Mouse (Mus musculus) kidney, embryonic 15.5 days (tissue): Measurements from ENCODE around the gene Mmp23. TPM values are rescaled to one million over a fixed set of nuclear protein-coding genes. Genes with fewer than 3 reads are reported as not detected.
A peak's percentile ranks its signal among the peaks of the same experiment; 100 is the strongest.
"Not testable (repeated sequence)": the region's sequence is repeated elsewhere in the genome, so short reads cannot be mapped to it uniquely, and the experiment has no call there.

Experiments
- ATAC-seq: fragments of 200-750 bp; cut with Nextera tagmentation; replicated peaks from 2 replicates; pipeline ENCODE4 v1.8.0; 2017; ENCODE audit warnings: moderate TSS enrichment; ENCODE audit not compliant: low FRiP score
- H3K27ac ChIP-seq: fragments of 300-500 bp; sonication (generic); 2 replicates; pipeline ENCODE4 v1.5.1; 2015; ENCODE audit warnings: mild to moderate bottlenecking, inconsistent platforms
- H3K27me3 ChIP-seq: fragments of 300-500 bp; sonication (generic); 2 replicates; pipeline ENCODE4 v1.6.1; 2015; ENCODE audit warnings: inconsistent platforms
- H3K36me3 ChIP-seq: fragments of 300-500 bp; sonication (generic); 2 replicates; pipeline ENCODE4 v1.6.1; 2015; ENCODE audit warnings: inconsistent platforms
- H3K4me1 ChIP-seq: fragments of 300-500 bp; sonication (generic); 2 replicates; pipeline ENCODE4 v1.6.1; 2015; ENCODE audit warnings: inconsistent platforms
- H3K4me2 ChIP-seq: fragments of 300-500 bp; sonication (generic); 2 replicates; pipeline ENCODE4 v1.6.1; 2015; ENCODE audit warnings: moderate library complexity, mild to moderate bottlenecking, inconsistent platforms
- H3K4me3 ChIP-seq: fragments of 300-500 bp; sonication (generic); replicated peaks from 2 replicates; pipeline ENCODE4 v1.5.1; 2015; ENCODE audit warnings: mild to moderate bottlenecking, inconsistent platforms
- H3K9ac ChIP-seq: fragments of 300-500 bp; sonication (generic); 2 replicates; pipeline ENCODE4 v1.6.1; 2015; ENCODE audit warnings: mild to moderate bottlenecking, inconsistent platforms
- H3K9me3 ChIP-seq: fragments of 300-500 bp; sonication (generic); replicated peaks from 2 replicates; pipeline ENCODE4 v1.6.1; 2016; ENCODE audit warnings: inconsistent platforms
- WGBS: fragments of 180-500 bp; shearing (Covaris S2); methylation state at CpG from one replicate; pipeline ENCODE4 v1.1.7; 2015; ENCODE audit warnings: mixed read lengths; 5-methylcytosine and 5-hydroxymethylcytosine counted together
- polyA plus RNA-seq: library from polyadenylated mRNA; unstranded; fragments of >200 nt; fragmentation: Nextera tagmentation; extraction: Ambion mirVana; gene quantifications from 2 replicates; pipeline ENCODE4 v1.2.1, GENCODE M21; 2015

Gene Mmp23
- polyA plus RNA-seq, 1 experiment from 2014 or later: 68.7 TPM

DNA sequence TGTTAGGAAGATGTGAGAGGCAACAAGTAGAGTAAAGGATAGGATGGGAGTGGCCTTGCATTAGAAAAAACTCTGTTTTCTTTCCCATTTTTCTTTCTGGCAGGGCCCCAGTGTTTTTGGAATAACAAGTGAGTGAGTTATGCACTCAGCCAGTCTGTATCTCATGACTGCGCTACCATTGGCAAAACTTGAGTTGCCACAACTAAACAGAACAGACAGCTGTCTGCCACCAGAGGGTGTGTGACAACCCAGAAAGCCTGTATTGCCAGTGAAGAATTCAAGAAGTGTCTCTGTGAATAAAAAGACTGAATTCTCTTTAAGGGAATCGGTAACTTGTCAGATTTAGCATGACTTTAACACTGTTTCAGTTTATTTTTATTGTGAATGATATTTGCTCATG lies 22.8 kb upstream of the Mmp23 start:
- Histone ChIP-seq H3K4me1 (no peaks in the 10 kb centered on the region), H3K4me2 (no peak overlapping the region), H3K36me3 (no peaks in the 10 kb centered on the region), H3K4me3 (no peak overlapping the region), H3K9ac (no peak overlapping the region), H3K27me3 (no peaks in the 10 kb centered on the region; the same call in 1 of the 2 replicates), H3K27ac (no peak overlapping the region), H3K9me3 (no peaks in the 10 kb centered on the region)
- ATAC-seq: no peak
- WGBS: 86% methylated on average over 2 of the region's 2 CpGs

DNA sequence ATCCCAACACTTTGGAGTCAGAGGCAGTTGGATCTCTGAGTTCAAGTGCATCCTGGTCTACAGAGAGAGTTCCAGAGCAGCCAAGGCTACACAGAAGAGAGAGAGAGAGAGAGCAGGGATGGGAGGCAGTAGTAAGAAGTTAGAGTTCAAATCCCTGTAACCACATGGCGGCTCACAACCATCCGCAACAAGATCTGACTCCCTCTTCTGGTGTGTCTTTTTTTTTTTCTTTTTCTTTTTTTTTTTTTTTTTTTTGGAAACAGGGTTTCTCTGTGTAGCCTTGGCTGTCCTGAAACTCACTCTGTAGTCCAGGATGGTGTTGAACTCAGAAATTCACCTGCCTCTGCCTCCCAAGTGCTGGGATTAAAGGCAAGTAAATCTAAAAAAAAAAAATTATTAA lies 18.9 kb upstream of the Mmp23 start:
- no peak for ATAC-seq
- no peaks in the 10 kb centered on the region for H3K36me3 ChIP-seq
- H3K27me3 ChIP-seq: no peaks in the 10 kb centered on the region; the same call in 1 of the 2 replicates
- no peak overlapping the region for H3K4me2 ChIP-seq
- H3K9ac ChIP-seq: no peak overlapping the region
- no peak overlapping the region for H3K27ac ChIP-seq
- H3K4me1 ChIP-seq: peaks cover 11% of the 10 kb centered on the region
- no peak overlapping the region for H3K4me3 ChIP-seq
- H3K9me3 ChIP-seq: no peaks in the 10 kb centered on the region
- 64% methylated on average over 2 of the region's 2 CpGs for WGBS

- peaks cover 15% of the 10 kb centered on the region; the same call in 1 of the 2 replicates for H3K36me3 ChIP-seq
- H3K9ac ChIP-seq, ATAC-seq, H3K9me3 ChIP-seq, H3K27me3 ChIP-seq, H3K4me2 ChIP-seq, H3K27ac ChIP-seq: not testable (repeated sequence)
- peak overlapping the region; percentile 94; the same call in 1 of the 2 replicates for H3K4me3 ChIP-seq
- WGBS: 73% methylated on average over 4 of the region's 4 CpGs
- peaks cover 11% of the 10 kb centered on the region for H3K4me1 ChIP-seq
Measured at GRCm38 (mm10) chr4:155670236-155670635, 17.1 kb upstream of the Mmp23 start.

DNA sequence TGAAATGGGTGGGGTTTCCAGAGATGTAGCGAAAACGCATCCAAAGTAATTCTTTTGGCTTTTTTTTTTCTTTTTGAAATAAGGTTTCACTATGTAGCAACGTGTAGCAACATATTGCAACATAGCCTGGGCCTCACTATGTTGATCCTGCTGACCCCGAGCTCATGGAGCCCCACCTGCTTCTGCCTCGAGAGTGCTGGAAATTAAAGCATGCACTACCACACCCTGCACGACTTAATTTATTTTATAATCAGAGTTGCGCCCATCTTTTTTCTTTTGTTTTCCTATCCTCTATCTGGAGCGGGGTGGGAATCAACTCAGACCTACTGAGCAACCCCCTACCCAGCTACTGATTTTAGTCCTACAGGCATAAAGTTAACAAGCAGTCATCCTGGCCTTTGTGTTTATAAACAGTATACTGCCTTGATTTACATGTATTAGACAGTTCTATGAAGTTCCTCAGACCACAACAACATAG lies 16.5 kb upstream of the Mmp23 start:
- Histone ChIP-seq H3K9me3 (no peaks in the 10 kb centered on the region), H3K36me3 (peaks cover 20% of the 10 kb centered on the region; the same call in 1 of the 2 replicates), H3K4me3 (peak overlapping the region; percentile 94), H3K27ac (0 out of 2 replicates have a peak overlapping the region, but pooled peaks have one; percentile 85), H3K27me3 (no peaks in the 10 kb centered on the region; the same call in 1 of the 2 replicates), H3K9ac (peak overlapping the region; percentile 77), H3K4me2 (peak overlapping the region; percentile 84), H3K4me1 (peaks cover 11% of the 10 kb centered on the region)
- ATAC-seq: peak; percentile 35
- WGBS: under 1% methylated on average over 8 of the region's 8 CpGs

DNA sequence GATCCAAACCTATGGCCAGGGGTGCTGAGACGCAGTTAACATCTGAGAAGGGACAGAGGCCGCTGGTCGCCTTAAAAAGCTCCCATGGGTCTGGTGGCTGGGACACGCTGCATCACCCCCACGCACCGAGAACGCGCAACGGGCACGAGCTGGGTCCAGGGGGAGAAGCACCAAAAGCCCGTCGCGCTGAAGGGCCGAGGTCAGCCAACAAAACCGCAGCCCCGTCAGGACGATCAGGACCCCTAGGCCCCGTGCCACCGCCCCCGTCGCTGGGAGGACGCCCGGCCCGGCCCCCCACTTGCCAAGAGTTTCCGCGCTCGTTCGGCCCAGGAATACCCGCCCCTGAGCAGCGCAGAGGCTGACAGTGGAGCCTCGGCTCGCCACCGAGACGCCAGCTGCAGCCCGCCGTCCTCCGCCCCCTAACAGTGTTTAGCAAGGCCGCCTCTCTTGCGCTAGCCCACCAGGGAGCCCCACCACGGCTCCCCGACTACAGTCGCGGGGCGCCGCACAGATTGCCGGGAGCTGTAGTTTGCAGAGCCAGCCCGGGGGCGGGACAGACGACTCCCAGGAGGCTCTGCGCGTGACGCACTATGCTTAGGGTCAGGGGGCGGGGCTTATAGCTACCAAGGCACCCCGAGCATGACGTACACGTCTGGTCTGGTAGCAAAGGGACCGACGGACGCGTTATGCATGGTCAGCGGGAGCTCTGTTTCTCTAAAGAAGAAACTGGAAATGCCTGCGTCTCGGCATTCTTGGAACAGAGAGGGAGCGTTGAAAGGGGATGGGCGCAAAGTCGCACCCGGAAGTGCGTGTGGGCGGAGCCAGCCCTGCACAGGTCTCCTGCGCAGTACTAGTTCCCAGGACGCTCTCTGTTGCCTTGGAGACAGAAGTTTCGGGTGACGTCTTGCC lies 15.8 kb upstream of the Mmp23 start, which contains the start of gene Mib2:
TSS of gene Mib2 (minus strand) at position 510 of the 909 bp plus-strand sequence.
- peak within 1 kb of the TSS; percentile 94 for H3K4me3 ChIP-seq
- peak; percentile 99 for ATAC-seq
- under 1% methylated on average over 73 of the region's 73 CpGs for WGBS

GRCm38 (mm10) chr4:155666903-155667302 lies 13.7 kb upstream of the Mmp23 start:
- Histone ChIP-seq H3K4me2 (no peak overlapping the region), H3K27ac (peak overlapping the region; percentile 7; the same call in 1 of the 2 replicates), H3K36me3 (peaks cover 20% of the 10 kb centered on the region; the same call in 1 of the 2 replicates), H3K4me1 (peaks cover 11% of the 10 kb centered on the region), H3K27me3 (no peaks in the 10 kb centered on the region), H3K4me3 (no peak overlapping the region), H3K9ac (no peak overlapping the region), H3K9me3 (no peaks in the 10 kb centered on the region)
- ATAC-seq: no peak

More for the DNA sequence above, 15.8 kb upstream of the Mmp23 start, which contains the start of gene Mib2:
- no peaks in the 10 kb centered on the region; the same call in 1 of the 2 replicates for H3K27me3 ChIP-seq
- no peaks in the 10 kb centered on the region for H3K9me3 ChIP-seq
- peaks cover 11% of the 10 kb centered on the region for H3K4me1 ChIP-seq
- peak within 1 kb of the TSS; percentile 84 for H3K4me2 ChIP-seq
- peak within 1 kb of the TSS; percentile 77 for H3K9ac ChIP-seq
- peak within 1 kb of the TSS; percentile 85 for H3K27ac ChIP-seq
- peaks cover 20% of the 10 kb centered on the region; the same call in 1 of the 2 replicates for H3K36me3 ChIP-seq

DNA sequence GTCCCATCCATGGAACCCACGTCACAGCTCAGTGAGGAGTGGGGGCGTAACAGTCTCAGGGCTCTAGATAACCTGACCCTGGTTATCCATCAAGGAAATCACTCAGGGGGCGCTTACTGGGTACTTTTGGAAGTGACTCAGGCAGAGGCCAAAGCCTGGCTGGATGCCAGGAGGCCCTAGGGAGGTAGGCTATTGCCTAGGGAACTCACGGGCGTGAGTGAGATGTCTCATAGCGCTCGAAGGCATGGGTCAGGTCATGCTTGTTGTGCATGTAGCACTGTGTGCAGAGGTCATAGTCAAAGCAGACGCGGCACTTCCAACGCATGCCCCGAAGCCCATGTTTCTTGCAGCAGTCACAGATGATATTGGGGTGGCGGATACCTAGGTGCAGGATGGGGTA lies 7.5 kb upstream of the Mmp23 start:
- H3K4me1 ChIP-seq: 0 out of 2 replicates have a peak, but pooled peaks cover 5% of the 10 kb centered on the region
- H3K4me2 ChIP-seq: no peak overlapping the region
- H3K9me3 ChIP-seq: no peaks in the 10 kb centered on the region
- H3K27ac ChIP-seq: no peak overlapping the region
- no peak overlapping the region for H3K9ac ChIP-seq
- peaks cover 7% of the 10 kb centered on the region for H3K27me3 ChIP-seq
- peaks cover 43% of the 10 kb centered on the region for H3K36me3 ChIP-seq
- H3K4me3 ChIP-seq: no peak overlapping the region
- 69% methylated on average over 12 of the region's 12 CpGs for WGBS
- ATAC-seq: no peak

GRCm38 (mm10) chr4:155658961-155659360 lies 5.8 kb upstream of the Mmp23 start:
- Histone ChIP-seq H3K27ac (no peak overlapping the region), H3K4me2 (no peak overlapping the region), H3K9me3 (no peaks in the 10 kb centered on the region), H3K36me3 (peaks cover 34% of the 10 kb centered on the region), H3K9ac (no peak overlapping the region), H3K27me3 (peaks cover 24% of the 10 kb centered on the region), H3K4me1 (peaks cover 21% of the 10 kb centered on the region), H3K4me3 (no peak overlapping the region)
- 92% methylated on average over 9 of the region's 10 CpGs for WGBS
- no peak for ATAC-seq

- H3K27ac ChIP-seq: no peak overlapping the region
- peaks cover 49% of the 10 kb centered on the region for H3K27me3 ChIP-seq
- H3K36me3 ChIP-seq: peaks cover 32% of the 10 kb centered on the region
- H3K9ac ChIP-seq: 0 out of 2 replicates have a peak overlapping the region, but pooled peaks have one; percentile 1
- WGBS: 88% methylated on average over 13 of the region's 13 CpGs
- no peaks in the 10 kb centered on the region for H3K9me3 ChIP-seq
- no peak for ATAC-seq
- H3K4me2 ChIP-seq: no peak overlapping the region
- peaks cover 48% of the 10 kb centered on the region for H3K4me1 ChIP-seq
- no peak overlapping the region for H3K4me3 ChIP-seq
Measured at GRCm38 (mm10) chr4:155656214-155656751, 3.1 kb upstream of the Mmp23 start.

- no peak overlapping the region for H3K27ac ChIP-seq
- WGBS: under 1% methylated on average over 52 of the region's 52 CpGs
Measured at GRCm38 (mm10) chr4:155654456-155655298, 1.5 kb upstream of the Mmp23 start.

DNA sequence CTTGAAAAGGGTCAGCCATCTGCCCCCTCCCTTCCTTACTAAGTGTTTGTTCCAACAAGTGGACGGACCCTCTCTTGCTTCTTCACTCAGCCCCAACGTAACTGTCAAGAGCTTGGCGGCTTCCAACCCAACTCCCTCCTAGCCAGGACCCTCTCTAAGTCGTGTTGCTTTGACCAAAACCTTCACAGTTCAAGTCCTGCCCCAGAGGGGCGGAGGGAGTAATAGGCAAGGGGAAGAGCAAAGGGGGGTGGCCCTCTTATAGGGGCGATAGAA lies 935 bp upstream of the Mmp23 start:
- Histone ChIP-seq H3K4me3 (peak overlapping the region; percentile 53), H3K9ac (peak overlapping the region; percentile 45), H3K4me2 (peak overlapping the region; percentile 83), H3K36me3 (peaks cover 49% of the 10 kb centered on the region), H3K9me3 (no peaks in the 10 kb centered on the region), H3K27me3 (peaks cover 51% of the 10 kb centered on the region), H3K27ac (no peak overlapping the region), H3K4me1 (peaks cover 49% of the 10 kb centered on the region)
- WGBS: 1% methylated on average over 6 of the region's 6 CpGs
- ATAC-seq: 0 out of 2 replicates have a peak, but pooled peaks have one; percentile 3

More at GRCm38 (mm10) chr4:155654456-155655298, 1.5 kb upstream of the Mmp23 start:
- no peaks in the 10 kb centered on the region for H3K9me3 ChIP-seq
- peaks cover 45% of the 10 kb centered on the region for H3K36me3 ChIP-seq
- peaks cover 51% of the 10 kb centered on the region for H3K27me3 ChIP-seq
- peak overlapping the region; percentile 53 for H3K4me3 ChIP-seq
- H3K9ac ChIP-seq: peak overlapping the region; percentile 45
- peaks cover 49% of the 10 kb centered on the region for H3K4me1 ChIP-seq
- peak; percentile 41 for ATAC-seq
- peak overlapping the region; percentile 83 for H3K4me2 ChIP-seq
